Mouse (Mus musculus) adrenal gland, postnatal 4 days (tissue): Measurements from ENCODE around the gene Tmem156. TPM values are rescaled to one million over a fixed set of nuclear protein-coding genes. Genes with fewer than 3 reads are reported as not detected.

ENCODE experiments used
- DNase-seq, 2 experiments: peaks; one replicate each; pipeline ENCODE4 v3.0.0; 2021 to 2022; ENCODE audit warnings: low spot score in 2 of 2, mixed read lengths in 2 of 2
- total RNA-seq, 2 experiments: library from RNA; stranded (reverse); gene quantifications; 2 replicates each; pipeline ENCODE4 v1.2.3; 2021

The Tmem156 gene
- total RNA-seq, 2 experiments from 2014 or later = 0.22 to 0.54 TPM

DNA sequence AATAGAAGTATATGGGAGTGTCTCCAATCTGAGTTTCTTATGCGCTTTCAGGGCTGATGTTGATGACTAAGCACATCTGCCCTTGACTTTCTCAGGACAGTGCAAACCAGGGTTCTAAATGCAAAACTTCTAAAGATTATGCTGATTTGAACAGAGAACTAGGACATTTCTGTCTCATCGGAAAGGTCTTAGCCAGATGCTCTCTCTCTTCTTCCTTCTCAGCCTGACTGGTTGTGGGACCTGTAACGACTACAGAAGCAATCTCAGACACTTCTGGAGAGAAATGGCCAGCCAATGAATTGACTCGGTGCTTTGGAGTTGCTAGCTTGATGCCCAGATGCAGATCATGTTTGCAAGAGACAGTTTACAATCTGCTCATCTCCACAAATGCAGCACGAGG lies 42.1 kb downstream of the Tmem156 start:
- no peak for DNase-seq

DNA sequence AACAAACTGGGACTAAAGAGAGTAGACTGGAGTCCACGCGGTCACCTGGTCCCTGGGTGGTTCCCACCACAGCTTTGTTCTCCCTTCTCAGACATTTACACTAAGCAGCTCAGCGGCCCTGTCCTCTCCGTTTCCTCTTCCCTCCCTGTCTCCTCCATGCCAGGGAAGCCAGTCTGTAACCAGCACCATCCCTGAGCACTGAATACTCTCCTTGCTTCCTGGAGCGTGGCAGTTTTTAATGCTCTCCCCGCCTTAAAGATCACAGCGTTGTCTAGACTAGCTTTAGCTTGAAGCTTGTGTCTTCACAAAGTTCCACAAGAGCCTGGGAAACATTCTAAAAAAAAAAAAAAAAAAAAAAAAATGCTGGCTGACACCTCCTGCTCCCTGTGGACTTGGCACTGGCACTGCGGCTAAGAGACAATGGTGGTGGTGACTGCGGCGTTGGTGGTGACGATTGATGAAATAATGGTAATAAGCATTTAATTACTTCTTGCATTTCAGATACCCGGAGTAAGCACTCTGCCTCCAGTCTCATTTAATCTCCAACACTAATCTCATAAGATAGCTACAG lies 44.6 kb downstream of the Tmem156 start:
- no peak for DNase-seq

DNA sequence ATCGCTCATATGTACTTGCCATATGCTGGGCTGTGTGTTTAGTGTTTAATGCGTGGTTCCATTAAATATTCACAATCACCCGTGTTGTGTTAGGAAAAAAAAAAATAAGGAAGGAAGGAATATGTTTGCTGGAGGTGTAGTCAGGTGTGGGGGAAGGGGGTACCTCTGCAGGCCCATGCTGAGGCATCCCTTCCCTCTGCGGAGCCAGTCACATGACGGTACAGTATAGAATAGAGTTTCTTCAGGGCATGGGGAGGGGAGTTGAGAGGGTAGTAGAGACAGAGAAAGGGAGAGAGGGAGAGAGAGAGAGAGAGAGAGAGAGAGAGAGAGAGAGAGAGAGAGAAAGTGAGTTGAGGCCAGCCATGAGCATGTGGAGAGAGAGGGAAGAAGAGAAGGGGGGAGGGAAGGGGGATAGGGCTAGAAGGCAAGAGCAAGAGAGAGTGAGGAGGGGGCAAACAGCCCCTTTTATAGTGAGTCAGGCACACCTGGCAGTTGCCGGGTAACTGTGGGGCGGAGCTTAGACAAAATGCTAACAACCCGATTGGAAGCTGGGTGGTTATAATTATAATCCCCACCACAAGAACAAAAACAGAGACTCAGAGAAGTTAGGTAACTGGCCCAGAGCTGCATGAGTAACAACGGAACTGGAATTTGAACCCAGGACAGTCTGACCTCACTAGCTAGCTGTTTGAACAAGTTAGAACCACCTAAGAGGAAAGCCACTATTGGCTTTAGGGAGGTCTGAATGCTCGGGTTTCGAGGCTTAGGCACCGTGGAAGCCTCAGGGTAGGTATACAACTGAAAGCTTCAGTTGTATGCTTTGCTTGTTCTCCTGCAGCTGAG lies 45.3 kb downstream of the Tmem156 start:
- no peak for DNase-seq

DNA sequence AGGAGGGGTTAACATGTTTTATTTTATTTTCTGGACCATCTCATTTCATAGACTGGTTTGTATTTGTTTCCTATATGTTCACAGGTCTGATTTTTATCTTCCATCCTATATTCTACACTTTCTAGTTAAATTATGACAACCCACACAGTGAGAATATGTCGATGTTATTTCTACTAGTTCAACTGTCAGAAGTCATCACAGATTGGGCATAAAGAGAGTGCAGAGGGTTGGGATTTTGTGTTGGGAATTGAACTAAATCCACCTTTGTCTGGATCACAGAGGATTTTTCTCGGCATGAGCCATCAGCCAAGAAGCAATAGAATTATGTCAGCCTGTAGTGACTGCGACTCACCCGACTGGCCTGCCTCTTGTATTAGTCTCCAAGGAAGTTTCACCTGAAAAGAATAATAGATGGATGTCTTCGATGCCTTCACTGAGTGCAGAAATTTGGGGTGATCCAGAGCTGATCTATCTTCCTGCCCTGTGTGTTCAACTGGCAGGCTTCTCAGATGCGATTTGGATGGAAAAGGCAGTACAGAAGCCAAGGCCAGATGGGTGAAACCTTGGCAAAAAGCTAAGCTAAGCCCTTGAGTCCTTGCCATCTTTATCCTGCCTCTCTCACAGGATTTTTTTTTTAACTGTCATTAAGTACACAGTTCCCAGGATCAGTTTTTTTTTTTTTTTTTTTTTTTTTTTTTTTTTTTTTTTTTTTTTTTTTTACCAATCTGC lies 46.1 kb downstream of the Tmem156 start:
- DNase-seq = no peak

DNA sequence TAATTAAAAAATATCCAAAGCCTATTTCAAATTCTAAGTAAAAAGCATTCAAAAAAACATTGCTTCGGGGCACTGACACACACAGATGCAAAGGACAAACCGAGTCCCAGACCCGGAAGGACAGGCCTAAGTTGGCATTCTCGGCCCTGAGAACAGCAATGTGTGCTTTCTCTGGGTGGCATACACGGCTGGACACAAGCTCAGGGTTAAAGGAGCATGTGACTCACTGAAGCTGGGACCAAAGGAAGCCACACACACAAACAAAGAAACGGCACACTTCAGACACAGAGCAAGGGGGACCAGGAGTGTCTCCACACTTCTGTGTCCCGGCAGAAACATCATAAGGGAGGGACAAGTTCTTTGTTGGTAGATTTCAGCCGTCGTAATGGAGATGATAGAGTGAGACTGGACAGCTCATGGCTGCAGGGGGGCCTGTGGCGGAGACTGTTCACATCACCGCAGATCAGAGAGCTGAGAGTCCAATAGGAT lies 48.5 kb downstream of the Tmem156 start:
- DNase-seq = no peak

DNA sequence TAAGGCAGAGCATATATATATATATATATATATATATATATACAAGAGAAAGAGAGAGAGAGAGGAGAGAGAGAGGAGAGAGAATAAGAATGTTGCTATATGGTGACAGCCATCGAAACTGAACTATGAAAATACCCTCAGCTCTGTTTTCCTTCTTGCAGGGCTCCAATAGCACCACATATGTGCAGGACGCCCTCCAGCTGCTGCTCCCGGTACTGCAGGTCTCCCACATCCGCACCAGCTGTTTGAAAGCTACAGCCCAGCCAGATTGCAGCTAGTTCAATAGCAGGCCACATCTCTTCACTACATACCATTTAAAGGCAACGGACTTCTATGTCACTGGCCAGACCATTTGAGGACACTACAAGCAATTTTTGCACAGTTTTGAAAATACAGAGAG lies 51.5 kb downstream of the Tmem156 start:
- no peak for DNase-seq

DNA sequence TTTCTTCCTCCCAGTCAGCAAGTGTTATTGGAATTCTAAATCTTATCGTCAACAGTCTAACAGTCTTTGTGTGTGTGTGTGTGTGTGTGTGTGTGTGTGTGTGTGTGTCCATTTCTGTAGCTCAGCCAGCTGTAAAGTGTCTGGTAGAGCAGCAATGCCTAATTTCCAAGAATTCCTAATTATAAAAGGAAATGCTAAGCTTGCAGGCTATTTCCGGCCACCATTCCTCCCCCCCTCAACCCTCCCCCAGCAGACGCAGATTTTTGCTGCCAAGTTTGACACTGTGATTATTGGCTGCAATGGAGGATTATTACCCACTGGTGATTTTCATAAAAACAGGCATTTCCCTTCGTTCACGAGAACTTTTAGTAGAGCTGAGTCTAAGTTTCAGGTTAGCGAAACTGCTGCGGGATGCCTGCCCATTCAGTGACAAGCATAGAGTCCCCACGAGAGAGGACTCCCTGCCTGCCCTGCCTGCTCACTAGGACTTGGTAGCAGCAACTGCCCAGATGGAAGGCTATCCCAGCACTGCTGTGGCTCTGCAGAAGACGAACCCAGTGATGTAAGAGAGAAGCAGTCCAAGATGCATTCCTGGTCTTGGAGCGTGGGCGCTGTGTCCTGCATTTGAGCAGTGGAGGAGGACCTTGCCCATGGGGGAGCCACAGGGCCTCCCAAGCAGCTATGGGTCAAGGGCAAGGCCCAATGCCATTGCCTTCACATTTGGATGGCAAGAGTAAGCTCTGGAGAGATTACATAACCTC lies 52.9 kb downstream of the Tmem156 start:
- DNase-seq = peak in 1 of 2 experiments; percentile 15

DNA sequence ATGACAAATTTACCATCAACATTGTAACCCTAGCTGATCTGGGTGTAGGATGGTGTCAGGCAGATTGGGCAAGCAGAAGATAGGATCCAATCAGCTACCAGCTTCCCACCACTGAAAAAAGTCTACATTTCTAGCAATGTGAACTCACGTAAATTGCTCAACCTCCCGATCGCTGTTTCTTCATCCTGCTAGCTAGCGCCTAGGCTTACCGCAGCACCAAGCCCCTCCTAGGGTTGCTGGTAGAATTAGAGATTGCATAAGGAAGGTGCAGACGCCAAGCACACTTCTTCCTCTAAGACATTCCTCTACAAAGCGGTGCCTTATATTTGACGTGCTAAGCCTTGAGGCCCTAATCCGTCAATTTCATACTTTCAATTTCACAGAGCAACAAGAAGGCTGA lies 53.6 kb downstream of the Tmem156 start:
- DNase-seq = no peak

DNA sequence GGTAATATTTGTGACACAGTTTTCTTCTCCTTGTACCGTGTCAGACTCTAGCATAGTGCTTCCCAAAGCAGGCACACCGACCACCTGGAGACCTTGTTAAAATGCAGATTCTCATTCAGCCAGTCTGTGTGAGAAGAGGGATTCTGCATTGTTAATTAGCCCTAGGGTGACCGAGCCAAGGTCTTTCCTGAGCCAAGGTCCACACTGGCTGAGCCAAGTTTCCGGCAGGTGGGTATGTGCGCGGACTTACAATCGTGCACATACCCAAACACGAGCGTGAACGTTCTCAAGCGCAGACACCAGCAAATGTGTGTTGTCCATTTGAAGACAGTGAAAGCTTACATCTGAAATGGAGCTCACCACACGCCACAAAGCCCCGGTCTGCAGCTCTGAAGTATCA lies 55.3 kb downstream of the Tmem156 start:
- DNase-seq = no peak

DNA sequence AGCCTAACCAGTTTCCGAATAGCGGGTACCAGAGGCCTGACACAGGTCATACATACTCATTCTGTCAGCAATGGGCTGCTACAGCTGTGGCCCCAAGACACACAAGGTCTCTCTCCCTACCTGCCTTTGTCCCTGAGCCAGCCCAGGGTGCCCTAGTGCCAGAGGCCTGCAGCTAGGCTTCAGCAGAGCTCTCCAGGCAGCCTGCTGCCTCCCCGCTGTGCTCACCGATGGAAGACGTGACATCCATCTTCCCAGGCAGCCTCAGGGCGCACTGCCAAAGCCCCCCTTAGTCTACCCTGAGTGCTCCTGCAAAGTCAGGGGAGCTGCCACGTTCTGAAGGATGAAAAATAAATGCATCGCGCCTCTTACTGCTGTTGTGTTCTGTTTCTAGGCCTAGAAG lies 63.9 kb downstream of the Tmem156 start:
- DNase-seq = no peak

DNA sequence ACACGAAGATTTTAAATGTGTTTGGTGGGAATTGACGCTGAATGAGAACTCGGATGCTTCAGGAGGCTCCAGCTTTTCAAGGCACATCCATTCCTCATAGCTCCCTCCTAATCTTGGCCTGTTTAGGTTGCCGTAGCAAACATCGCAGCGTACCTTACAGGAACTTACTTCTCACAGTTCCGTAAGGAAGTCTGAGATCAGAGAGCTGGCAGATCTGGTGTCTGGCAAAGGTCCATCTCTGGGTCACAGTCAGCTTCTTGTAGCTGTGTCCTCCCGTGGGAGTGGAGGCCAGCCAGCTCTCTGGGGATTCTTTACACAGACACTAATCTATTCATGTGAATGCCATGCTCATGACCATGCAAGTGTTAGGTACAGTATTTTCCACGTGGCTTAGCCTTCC lies 65.2 kb downstream of the Tmem156 start:
- no peak for DNase-seq

DNA sequence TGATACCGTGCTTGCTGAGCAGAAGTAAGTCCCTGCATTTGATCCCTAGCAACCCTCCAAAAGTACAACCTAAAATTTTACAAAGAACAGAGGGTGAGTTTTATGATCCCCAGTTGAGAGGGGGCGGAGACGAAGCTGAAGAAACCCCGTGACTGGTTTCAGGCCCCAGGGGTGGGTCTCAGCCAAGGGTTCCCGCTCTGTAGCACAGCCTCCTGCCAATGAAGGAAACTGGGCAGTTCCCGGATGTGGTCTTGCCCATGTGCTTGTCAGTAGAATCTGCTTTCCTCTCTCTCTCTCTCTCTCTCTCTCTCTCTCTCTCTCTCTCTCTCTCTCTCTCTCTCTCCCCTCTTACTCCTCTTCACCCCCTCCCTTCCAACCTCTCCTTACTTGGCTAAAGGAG lies 66.0 kb downstream of the Tmem156 start:
- no peak for DNase-seq

DNA sequence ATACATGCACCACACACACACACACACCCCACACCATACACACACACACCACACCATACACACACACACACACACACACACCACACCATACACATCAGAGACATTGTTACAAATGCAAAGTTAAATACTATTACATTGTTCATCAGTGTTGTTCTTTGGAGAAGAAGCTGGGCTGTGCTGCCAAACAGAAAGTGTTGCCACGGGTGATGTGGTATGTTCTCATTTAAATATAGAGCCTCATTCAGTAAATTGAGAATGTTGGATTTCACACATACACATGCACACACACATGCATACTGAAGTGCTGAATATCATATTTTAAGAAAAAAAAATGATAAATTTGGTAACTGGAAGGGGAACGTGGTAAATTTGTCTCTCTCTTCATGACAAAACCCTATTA lies 67.3 kb downstream of the Tmem156 start:
- DNase-seq = no peak

DNA sequence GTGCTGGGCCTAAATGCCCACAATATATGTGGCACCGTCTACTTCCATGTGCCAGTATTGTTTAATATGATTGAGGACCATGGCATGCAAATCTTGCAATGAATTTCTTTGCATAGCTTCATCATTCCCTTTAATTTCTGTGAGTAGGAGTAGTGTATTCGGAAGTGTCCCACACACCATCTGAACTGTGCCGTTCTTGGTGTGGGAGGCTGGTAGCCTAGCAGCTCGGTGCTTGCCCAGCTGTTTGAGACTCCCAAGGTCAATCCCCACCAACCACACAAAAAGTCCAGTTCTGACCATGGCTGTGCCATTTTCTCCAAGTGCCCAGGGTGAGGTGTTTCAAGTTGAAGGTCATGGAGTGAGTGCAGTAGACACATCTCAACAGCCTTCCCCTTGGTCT lies 69.9 kb downstream of the Tmem156 start:
- DNase-seq = no peak

DNA sequence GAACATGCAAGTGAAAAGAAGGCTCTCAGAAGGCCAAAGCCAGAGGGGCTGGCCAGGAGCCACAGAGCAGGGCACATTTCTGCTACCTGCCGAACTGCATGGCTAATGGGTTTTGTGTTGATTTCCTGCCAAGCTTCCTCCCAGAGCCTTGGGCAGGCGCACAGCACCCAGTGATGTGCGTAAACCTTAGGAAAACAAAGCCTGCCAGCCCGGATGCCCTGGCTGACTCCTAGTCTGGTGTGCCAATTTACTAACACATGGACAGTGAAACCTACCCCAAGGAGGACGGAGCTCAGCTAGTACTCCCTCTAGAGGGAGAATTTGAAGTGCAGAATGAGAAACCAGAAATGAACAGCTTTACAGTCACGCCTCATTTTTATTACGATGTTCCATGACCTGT lies 72.1 kb downstream of the Tmem156 start:
- DNase-seq = no peak

DNA sequence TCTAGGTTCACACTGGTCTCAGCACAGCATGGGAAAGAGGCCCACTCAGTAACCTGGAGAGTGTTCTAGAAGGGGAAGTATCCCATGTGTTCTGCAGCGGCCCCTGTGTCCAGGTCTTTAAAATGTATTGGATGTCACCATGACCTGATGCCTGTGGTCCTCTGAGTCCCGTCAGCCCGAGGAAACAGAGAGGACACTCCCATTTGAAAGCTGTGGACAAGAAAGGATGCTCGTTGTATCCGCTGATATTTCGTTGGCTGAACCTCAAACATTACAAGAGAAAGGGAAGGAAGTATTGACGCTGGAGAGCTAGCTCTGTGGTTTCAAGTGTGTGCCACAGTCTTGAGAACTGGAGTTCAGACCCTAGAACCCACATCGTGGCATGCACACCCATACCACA lies 72.8 kb downstream of the Tmem156 start:
- no peak for DNase-seq

DNA sequence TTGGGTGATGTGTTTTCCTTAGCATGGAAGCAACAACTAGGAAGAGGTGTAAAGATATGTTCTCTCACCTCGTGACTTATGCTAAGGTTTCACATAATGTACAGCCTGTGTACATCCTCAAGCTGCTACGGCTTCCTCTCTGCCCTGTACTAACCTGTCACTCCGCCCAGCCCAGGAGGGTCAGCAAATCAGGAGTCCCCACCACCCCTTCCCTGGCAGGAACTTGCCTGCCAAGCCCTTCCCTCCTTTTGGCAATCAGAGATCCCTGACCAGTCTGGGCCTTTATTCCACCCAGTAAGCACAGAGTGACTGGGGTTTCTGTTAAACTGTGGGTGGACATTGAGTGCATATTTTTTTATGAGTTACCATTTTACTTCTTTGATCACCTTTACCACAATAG lies 76.4 kb downstream of the Tmem156 start:
- DNase-seq = no peak

DNA sequence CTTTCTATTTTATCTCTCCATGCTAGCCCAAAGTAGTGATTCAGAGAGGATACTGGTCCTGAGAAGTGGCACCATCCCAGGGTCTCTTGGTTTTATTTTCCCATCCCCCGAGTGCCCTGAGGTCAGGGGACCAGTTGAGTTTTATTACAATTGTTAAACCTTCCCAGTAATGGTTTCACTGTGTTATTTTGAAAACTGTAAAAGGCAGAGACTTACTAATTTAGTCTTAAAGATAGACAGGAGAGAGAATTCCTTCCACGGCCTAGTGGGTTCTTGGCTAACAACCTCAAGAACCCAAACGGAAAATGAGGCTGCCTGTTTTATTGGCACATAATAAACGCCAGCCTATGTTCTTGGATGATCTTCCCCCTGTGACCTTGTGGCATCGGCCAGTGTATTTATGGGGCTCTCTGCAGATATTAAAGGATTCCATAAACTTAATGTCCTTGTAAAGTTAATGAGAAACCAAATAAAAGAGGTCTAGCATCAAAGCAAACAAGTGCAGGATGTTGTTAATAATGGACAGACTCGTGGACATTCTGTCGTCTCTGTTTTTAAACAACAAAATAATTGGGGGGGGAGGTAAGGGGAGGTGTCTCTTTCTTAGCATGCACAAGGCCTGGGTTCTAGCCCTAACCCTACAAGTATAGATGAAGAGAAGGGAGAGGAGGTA lies 79.9 kb downstream of the Tmem156 start:
- DNase-seq = no peak

DNA sequence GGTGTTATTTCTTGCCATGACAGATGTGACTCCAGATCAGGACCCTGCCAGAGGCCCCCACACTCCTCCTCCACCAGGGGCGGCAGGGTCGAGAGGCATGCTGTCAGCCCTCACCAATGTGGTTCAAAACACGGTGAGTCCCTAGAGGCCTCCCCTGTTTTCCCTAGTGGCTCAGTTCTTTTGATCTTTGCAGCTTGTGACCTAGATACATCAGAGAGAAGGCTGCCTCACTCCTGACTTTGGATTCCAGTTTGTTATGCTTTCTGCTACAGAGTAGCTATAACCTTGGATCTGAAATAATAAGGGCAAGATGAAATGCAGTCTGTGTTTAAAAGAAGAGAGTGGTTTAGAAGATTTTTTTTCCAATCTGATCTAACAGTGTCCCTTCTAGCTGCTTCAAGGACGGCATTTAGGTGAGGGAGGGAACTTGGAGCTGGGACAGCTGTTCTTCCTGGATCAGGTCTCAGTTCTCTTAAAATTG lies 85.9 kb downstream of the Tmem156 start:
- no peak for DNase-seq

DNA sequence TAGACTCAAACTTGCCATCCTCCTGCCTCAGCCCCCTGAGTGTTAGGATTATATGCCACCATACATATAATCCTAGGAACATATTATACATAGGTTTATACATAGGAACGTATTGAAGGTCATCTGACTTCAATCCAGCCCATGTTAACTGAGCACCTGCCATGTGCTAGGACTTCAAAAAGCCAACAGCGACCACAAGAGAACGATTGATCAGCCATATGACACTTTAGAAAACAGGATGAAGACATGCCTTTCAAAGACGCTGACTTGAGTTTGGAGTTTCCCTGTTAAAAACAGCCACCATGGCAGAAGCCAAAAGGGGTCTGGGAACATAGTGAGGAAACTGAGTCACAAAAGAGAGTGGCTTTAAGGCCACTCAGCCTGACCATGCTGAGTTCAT lies 86.7 kb downstream of the Tmem156 start:
- DNase-seq = no peak
